ENCODE assay signal across 23 mouse cellular contexts in the genomic region with DNA sequence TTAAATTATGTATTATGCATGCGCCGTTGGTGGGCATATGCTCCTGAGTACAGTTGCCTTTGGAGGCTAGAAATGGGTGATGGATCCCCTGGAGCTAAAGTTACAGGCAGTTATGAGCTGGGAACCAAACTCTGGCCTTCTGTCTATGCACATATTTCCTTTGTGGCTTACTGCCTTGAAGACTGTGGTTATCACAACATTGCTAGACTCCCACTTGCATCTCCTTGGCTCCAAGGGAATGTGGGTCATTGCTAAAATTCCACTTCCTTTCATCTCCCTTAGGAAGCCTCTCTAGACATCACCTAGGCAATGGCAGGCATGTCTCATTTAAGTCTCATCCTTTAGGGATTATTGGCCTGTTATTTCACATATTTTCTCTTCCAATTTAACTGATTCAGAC.
DNase-seq lines count a peak whose midpoint lies in the region; ATAC-seq and TF ChIP-seq lines count a peak whose summit lies in the region.
"Had no signal": no experiment of that assay in that cellular context is flagged by ENCODE, and none has a peak within 500 bp of the region (broad histone marks: within the 10 kb centered on the region; RNA-seq: fewer than 3 reads in every experiment).

No protein-coding gene starts in this region.

- H3K9me3 ChIP-seq in forebrain, postnatal 0 days (ENCODE audit: low read length): no peaks in the 10 kb centered on the region
- H3K9me3 ChIP-seq in forebrain, embryonic 16.5 days (ENCODE audit: control insufficient read depth, low read length): no peaks in the 10 kb centered on the region
- H3K9me3 ChIP-seq: embryonic facial prominence, embryonic 10.5 days; embryonic facial prominence, embryonic 12.5 days; forebrain, embryonic 10.5 days; forebrain, embryonic 12.5 days; G1E had no signal

- H3K9ac ChIP-seq in forebrain, postnatal 0 days: no peak overlapping the region
- no peak overlapping the region for H3K9ac ChIP-seq in forebrain, embryonic 16.5 days (replicated peaks; ENCODE audit: low read depth, low read length)
- H3K9ac ChIP-seq: embryonic facial prominence, embryonic 12.5 days; forebrain, embryonic 12.5 days had no signal

- H3K27me3 ChIP-seq in forebrain, postnatal 0 days (ENCODE audit: insufficient read depth, low read length): no peaks in the 10 kb centered on the region
- H3K27me3 ChIP-seq in forebrain, embryonic 16.5 days (replicated peaks; ENCODE audit: control insufficient read depth, insufficient read depth, low read length): no peaks in the 10 kb centered on the region
- H3K27me3 ChIP-seq: CH12.LX; embryonic facial prominence, embryonic 12.5 days; forebrain, embryonic 12.5 days had no signal

- H3K27ac ChIP-seq in forebrain, postnatal 0 days (ENCODE audit: low read depth, low read length): no peak overlapping the region
- H3K27ac ChIP-seq in forebrain, embryonic 16.5 days (ENCODE audit: low read length): no peak overlapping the region
- H3K27ac ChIP-seq: embryonic facial prominence, embryonic 10.5 days; embryonic facial prominence, embryonic 12.5 days; forebrain, embryonic 10.5 days; forebrain, embryonic 12.5 days had no signal

- WGBS in forebrain, postnatal 0 days: 87% methylated on average over 2 of the region's 2 CpGs
- 97% methylated on average over 2 of the region's 2 CpGs for WGBS in forebrain, embryonic 16.5 days

- H3K4me3 ChIP-seq in forebrain, postnatal 0 days (ENCODE audit: low read depth, low read length): no peak overlapping the region
- no peak overlapping the region for H3K4me3 ChIP-seq in forebrain, embryonic 16.5 days (replicated peaks; ENCODE audit: low read length)
- H3K4me3 ChIP-seq: embryonic facial prominence, embryonic 10.5 days; embryonic facial prominence, embryonic 12.5 days; forebrain, embryonic 10.5 days; forebrain, embryonic 12.5 days had no signal

- no peak for DNase-seq in forebrain, postnatal 0 days
- peak; percentile 12 for DNase-seq in right cerebral cortex, adult 18-20 months
- DNase-seq in right cerebral cortex, postnatal 36 days (ENCODE audit: low spot score in 2 of 2): no peak
- no peak for DNase-seq in adrenal gland, postnatal 25 days
- DNase-seq: adrenal gland, adult 8-10 months; adrenal gland, postnatal 14 days; B cell, adult 2 months; cerebellum, adult 11-12 months; cerebellum, adult 2 months; cerebellum, adult 9-10 months; cerebellum, postnatal 10 days; cerebellum, postnatal 25 days had no signal

- no peak for TF ChIP-seq CTCF in forebrain, postnatal 0 days (IDR thresholded peaks at IDR 0.05; ENCODE audit: low read depth)

- H3K4me2 ChIP-seq in forebrain, postnatal 0 days (ENCODE audit: low read depth): no peak overlapping the region
- no peak overlapping the region for H3K4me2 ChIP-seq in forebrain, embryonic 16.5 days (ENCODE audit: low read length)
- H3K4me2 ChIP-seq: embryonic facial prominence, embryonic 12.5 days; forebrain, embryonic 12.5 days had no signal

- H3K36me3 ChIP-seq in forebrain, postnatal 0 days (ENCODE audit: insufficient read depth): no peaks in the 10 kb centered on the region
- H3K36me3 ChIP-seq in forebrain, embryonic 16.5 days (ENCODE audit: control insufficient read depth, insufficient read depth): no peaks in the 10 kb centered on the region
- H3K36me3 ChIP-seq: embryonic facial prominence, embryonic 10.5 days; embryonic facial prominence, embryonic 12.5 days; forebrain, embryonic 10.5 days; forebrain, embryonic 12.5 days; G1E had no signal

- H3K4me1 ChIP-seq in forebrain, postnatal 0 days (ENCODE audit: insufficient read depth): no peaks in the 10 kb centered on the region
- no peaks in the 10 kb centered on the region for H3K4me1 ChIP-seq in forebrain, embryonic 16.5 days (replicated peaks; ENCODE audit: control insufficient read depth, insufficient read depth, low read length)
- H3K4me1 ChIP-seq: forebrain, embryonic 10.5 days; forebrain, embryonic 12.5 days had no signal

- peak; percentile 10; the same call in 1 of the 2 replicates for ATAC-seq in forebrain, postnatal 0 days
- no peak for ATAC-seq in forebrain, embryonic 16.5 days
- ATAC-seq: activated CD4-positive, CD25-positive, alpha-beta regulatory T cell, adult 4 months; CD4-positive, CD25-positive, alpha-beta regulatory T cell, adult 4 months; forebrain, embryonic 14.5 days; Patski had no signal
